Mouse (Mus musculus) heart, adult 2 months (tissue): ENCODE results near the gene Kirrel2.

Experiments
- CTCF ChIP-seq: fragments of 200-600 bp; IDR thresholded peaks from 2 replicates; pipeline ENCODE4 v1.8.1; 2022; ENCODE audit warnings: antibody characterized with exemption, mild to moderate bottlenecking, moderate library complexity
- EP300 ChIP-seq: fragments of 200-500 bp; IDR thresholded peaks from 2 replicates; pipeline ENCODE4 v1.6.1; 2011; ENCODE audit warnings: low read depth, low read length, control low read depth; ENCODE audit not compliant: insufficient read depth
- POLR2A ChIP-seq: fragments of 200-500 bp; IDR thresholded peaks from 2 replicates; pipeline ENCODE4 v1.6.1; 2011; ENCODE audit warnings: mild to moderate bottlenecking, low read depth, low read length, control low read depth; ENCODE audit not compliant: insufficient read depth

DNA sequence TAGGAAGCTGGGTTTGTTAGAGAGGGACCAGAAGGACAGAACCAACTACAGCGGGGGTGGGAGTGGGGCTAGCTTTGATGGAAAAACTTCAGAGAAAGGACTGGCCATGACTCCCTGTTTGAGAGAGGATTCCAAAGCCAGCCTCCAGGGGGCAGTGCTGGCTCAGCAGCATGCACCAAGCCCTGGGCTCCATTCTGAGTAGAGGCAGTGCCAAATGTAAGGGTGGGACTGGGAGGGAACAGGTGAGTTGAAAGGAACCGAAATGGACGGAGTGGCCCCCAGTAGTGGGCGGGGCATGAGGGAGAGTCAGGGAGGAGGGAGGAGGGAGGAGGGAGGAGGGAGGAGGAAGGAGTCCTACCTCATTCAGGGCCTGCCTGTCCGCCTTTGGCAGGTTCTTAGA, 16.8 kb downstream of the Kirrel2 start:
- TF ChIP-seq POLR2A (no peak), CTCF (peak; percentile 68), EP300 (no peak)
